Mouse (Mus musculus) common myeloid progenitor, adult 5-6 weeks (primary cell): ENCODE data around the gene Bcas2. TPM values are rescaled to one million over a fixed set of nuclear protein-coding genes. Genes with fewer than 3 reads are reported as not detected.
A peak's percentile ranks its signal among the peaks of the same experiment; 100 is the strongest.

Experiments
- ATAC-seq: replicated peaks from 2 replicates; pipeline ENCODE4 v1.8.0; 2016; ENCODE audit warnings: low read depth, mild to moderate bottlenecking, moderate TSS enrichment, inconsistent platforms; ENCODE audit not compliant: poor library complexity, severe bottlenecking
- total RNA-seq: library from RNA; stranded (forward); fragments of 200-1000, 187-1606 nt; gene quantifications from 2 replicates; pipeline ENCODE4 v1.2.3, GENCODE M21; 2017

Bcas2 gene
- 173 and 237 TPM in 2 replicates for total RNA-seq

- ATAC-seq = peak; percentile 86
Observed at GRCm38 (mm10) chr3:103171505-103172267, at the start of gene Bcas2. Bcas2 (plus strand) TSS chr3:103171655.

GRCm38 (mm10) chr3:103123636-103124035, 47.8 kb upstream of the Bcas2 start:
- ATAC-seq = no peak

- ATAC-seq = no peak
Observed at GRCm38 (mm10) chr3:103126138-103126537, 45.3 kb upstream of the Bcas2 start.

- ATAC-seq = no peak
Observed at GRCm38 (mm10) chr3:103127177-103127576, 44.3 kb upstream of the Bcas2 start.

- ATAC-seq = no peak
Observed at GRCm38 (mm10) chr3:103127721-103128120, 43.7 kb upstream of the Bcas2 start.

- ATAC-seq = no peak
Observed at GRCm38 (mm10) chr3:103128251-103128650, 43.2 kb upstream of the Bcas2 start.

GRCm38 (mm10) chr3:103129367-103130159, 41.9 kb upstream of the Bcas2 start:
- peak; percentile 80 for ATAC-seq

GRCm38 (mm10) chr3:103130236-103130751, 41.2 kb upstream of the Bcas2 start:
- peak; percentile 90 for ATAC-seq

GRCm38 (mm10) chr3:103133098-103133497, 38.4 kb upstream of the Bcas2 start:
- ATAC-seq = no peak

GRCm38 (mm10) chr3:103136414-103137077, 34.9 kb upstream of the Bcas2 start:
- ATAC-seq = no peak

- ATAC-seq = no peak
Observed at GRCm38 (mm10) chr3:103139047-103139446, 32.4 kb upstream of the Bcas2 start.

GRCm38 (mm10) chr3:103140095-103140838, 31.2 kb upstream of the Bcas2 start:
- ATAC-seq = peak; percentile 88

- no peak for ATAC-seq
Observed at GRCm38 (mm10) chr3:103141287-103141686, 30.2 kb upstream of the Bcas2 start.

GRCm38 (mm10) chr3:103142366-103142765, 29.1 kb upstream of the Bcas2 start:
- no peak for ATAC-seq

GRCm38 (mm10) chr3:103145336-103145735, 26.1 kb upstream of the Bcas2 start:
- no peak for ATAC-seq

- ATAC-seq = no peak
Observed at GRCm38 (mm10) chr3:103145791-103146190, 25.7 kb upstream of the Bcas2 start.

- ATAC-seq = no peak
Observed at GRCm38 (mm10) chr3:103146330-103147166, 24.9 kb upstream of the Bcas2 start.

- ATAC-seq = no peak
Observed at GRCm38 (mm10) chr3:103147775-103148174, 23.7 kb upstream of the Bcas2 start.

GRCm38 (mm10) chr3:103148941-103149340, 22.5 kb upstream of the Bcas2 start:
- ATAC-seq = 0 out of 2 replicates have a peak, but pooled peaks have one; percentile 32
